ENCODE assay signal across 11 mouse cellular contexts in the genomic region with DNA sequence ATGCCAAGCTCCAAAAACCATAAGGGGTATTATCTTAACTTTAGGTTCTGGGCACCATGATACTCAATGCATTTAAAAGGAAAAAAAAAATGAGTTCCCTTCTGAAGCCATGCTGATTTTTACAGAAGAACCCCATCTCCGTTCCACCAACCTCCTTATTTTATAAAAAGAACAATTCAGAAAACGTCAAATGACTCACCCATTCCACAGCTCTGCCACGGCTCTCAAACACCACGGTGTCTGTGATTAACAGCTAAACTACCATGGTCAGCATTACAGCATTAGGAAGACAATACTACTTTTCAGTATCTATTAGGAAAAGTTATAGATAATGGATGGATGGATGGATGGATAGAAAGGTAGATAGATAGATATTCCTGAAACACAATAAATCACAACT.
"Had no signal": no experiment of that assay in that cellular context is flagged by ENCODE, and none has a peak within 500 bp of the region (broad histone marks: within the 10 kb centered on the region; RNA-seq: fewer than 3 reads in every experiment).

No protein-coding gene starts in this region.

- DNase-seq: kidney, postnatal 14 days; layer of hippocampus, adult 9-11 months; layer of hippocampus, postnatal 36 days; lung, adult 2 months; lung, postnatal 36 days; right cerebral cortex, postnatal 14 days; thymus, postnatal 36 days had no signal

- H3K27ac ChIP-seq: liver, embryonic 15.5 days; midbrain, embryonic 13.5 days had no signal

- H3K36me3 ChIP-seq: midbrain, embryonic 13.5 days had no signal

- H3K27me3 ChIP-seq: liver, embryonic 15.5 days; midbrain, embryonic 13.5 days had no signal

- H3K4me2 ChIP-seq: liver, embryonic 11.5 days; liver, embryonic 15.5 days; midbrain, embryonic 13.5 days had no signal

- H3K9me3 ChIP-seq: liver, embryonic 15.5 days; midbrain, embryonic 13.5 days had no signal

- ATAC-seq: lung, postnatal 0 days; midbrain, embryonic 13.5 days had no signal

- H3K9ac ChIP-seq: liver, embryonic 15.5 days; midbrain, embryonic 13.5 days had no signal

- H3K4me3 ChIP-seq: liver, embryonic 15.5 days; midbrain, embryonic 13.5 days had no signal
